Mouse (Mus musculus) MEL (cell line): ENCODE data around the gene Rer1.

ENCODE experiments used
- CTCF ChIP-seq, 3 experiments: IDR thresholded peaks in 2 of 3; conservative IDR thresholded peaks in 1 of 3; 2 replicates each; pipeline ENCODE4 v1.5.1; 2011 to 2012; ENCODE audit warnings: low read length in 3 of 3, low read depth in 2 of 3, mild to moderate bottlenecking in 2 of 3, improper control_type of control experiment in 1 of 3, inconsistent platforms in 1 of 3, mixed read lengths in 1 of 3, moderate library complexity in 1 of 3; ENCODE audit not compliant: control insufficient read depth in 1 of 3, insufficient read depth in 1 of 3, poor library complexity in 1 of 3, severe bottlenecking in 1 of 3
- MAX ChIP-seq: IDR thresholded peaks from 2 replicates; pipeline ENCODE4 v1.6.1; 2011; ENCODE audit warnings: low read length, improper control_type of control experiment
- MYC ChIP-seq: IDR thresholded peaks from 2 replicates; pipeline ENCODE4 v1.6.1; 2011; ENCODE audit warnings: low read depth, mild to moderate bottlenecking, low read length, improper control_type of control experiment, moderate library complexity
- RCOR1 ChIP-seq: IDR thresholded peaks from 2 replicates; pipeline ENCODE4 v1.6.1; 2012; ENCODE audit warnings: low read depth, mild to moderate bottlenecking, inconsistent platforms, low read length, improper control_type of control experiment
- ZMIZ1 ChIP-seq: IDR thresholded peaks from 2 replicates; pipeline ENCODE4 v1.6.1; 2012; ENCODE audit warnings: low read depth, mild to moderate bottlenecking, inconsistent platforms, low read length, improper control_type of control experiment, moderate library complexity

- TF ChIP-seq CTCF (IDR thresholded peaks at IDR 0.05 in 2 of 3, conservative IDR thresholded peaks at IDR 0.05 in 1 of 3; ENCODE audit: control insufficient read depth in 1 of 3, insufficient read depth in 1 of 3, low read depth in 2 of 3, low read length in 3 of 3, poor library complexity in 1 of 3, severe bottlenecking in 1 of 3) (no peak), MAX (no peak), MYC (no peak), RCOR1 (no peak), ZMIZ1 (no peak)
These were observed 35.0 kb upstream of the Rer1 start for GRCm38 (mm10) chr4:155121222-155121621.
